ENCODE assay signal across 10 mouse cellular contexts in the genomic region with DNA sequence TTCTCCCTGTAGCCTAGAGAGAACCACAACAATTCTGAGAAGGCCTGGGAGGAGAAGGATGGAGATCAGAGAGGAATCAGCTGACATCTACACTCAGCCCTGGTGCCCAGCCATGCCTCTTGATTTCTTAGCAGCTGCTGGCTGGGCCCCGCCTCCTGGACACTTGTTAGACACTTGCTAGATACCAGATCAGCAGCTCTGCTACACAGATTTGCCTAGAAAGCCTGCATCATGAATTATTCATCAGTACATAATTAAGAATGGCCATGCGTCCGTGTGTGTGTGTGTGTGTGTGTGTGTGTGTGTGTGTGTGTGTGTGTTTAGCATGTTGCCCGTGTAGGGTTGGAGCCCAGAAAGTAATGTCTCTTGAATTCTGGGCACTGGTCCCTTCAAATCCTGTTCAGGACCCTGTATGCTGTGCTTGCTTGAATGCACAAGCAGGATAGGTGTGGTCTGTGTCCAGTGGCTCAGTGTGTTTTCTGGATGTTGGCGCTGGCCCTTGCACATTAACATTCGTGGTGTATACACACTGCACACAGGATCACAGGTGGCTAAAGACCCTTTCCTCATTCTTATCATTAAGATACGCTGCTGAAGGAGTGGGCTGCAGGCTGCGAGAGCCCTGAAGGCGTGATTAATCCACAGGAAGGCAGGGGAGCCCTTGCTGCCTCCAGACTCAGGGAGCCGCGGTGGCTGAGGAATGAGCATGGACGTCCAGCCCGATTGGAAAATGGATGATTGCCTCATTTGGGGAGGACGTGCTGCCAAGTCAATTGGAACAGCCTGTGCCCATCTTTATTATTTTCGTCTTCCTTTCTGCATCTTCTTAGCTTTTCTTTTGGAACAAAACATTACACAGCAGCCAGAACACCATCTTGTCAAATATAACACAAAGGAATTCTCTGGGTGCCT.
DNase-seq lines count a peak whose midpoint lies in the region; ATAC-seq and TF ChIP-seq lines count a peak whose summit lies in the region.
"Had no signal": no experiment of that assay in that cellular context is flagged by ENCODE, and none has a peak within 500 bp of the region (broad histone marks: within the 10 kb centered on the region; RNA-seq: fewer than 3 reads in every experiment).

No protein-coding gene starts in this region.

- ATAC-seq in frontal cortex, adult (ENCODE audit: low TSS enrichment): peak; percentile 35
- no peak for ATAC-seq in erythroblast, adult 5-6 weeks (replicated peaks; ENCODE audit: low FRiP score, poor library complexity, severe bottlenecking)

- H3K27me3 ChIP-seq in testis, adult 2 months (ENCODE audit: control insufficient read depth, insufficient read depth, low read length): no peaks in the 10 kb centered on the region
- H3K27me3 ChIP-seq: liver, embryonic 15.5 days had no signal

- H3K36me3 ChIP-seq in testis, adult 2 months (ENCODE audit: control insufficient read depth, insufficient read depth, low read length): no peaks in the 10 kb centered on the region
- H3K36me3 ChIP-seq: liver, embryonic 15.5 days had no signal

- H3K27ac ChIP-seq in testis, adult 2 months (ENCODE audit: control insufficient read depth, insufficient read depth, low read depth, low read length): peak overlapping the region; percentile 55
- H3K27ac ChIP-seq: liver, embryonic 15.5 days had no signal

- no peak for TF ChIP-seq CTCF in testis, adult 2 months (IDR thresholded peaks at IDR 0.05; ENCODE audit: control insufficient read depth, insufficient read depth, insufficient replicate concordance, low read depth, low read length)

- no peak overlapping the region for H3K4me3 ChIP-seq in testis, adult 2 months (ENCODE audit: control insufficient read depth, low read depth, low read length)
- H3K4me3 ChIP-seq: liver, embryonic 15.5 days had no signal

- TF ChIP-seq POLR2A in testis, adult 2 months (IDR thresholded peaks at IDR 0.05; ENCODE audit: control insufficient read depth, low read depth, low read length): no peak

- H3K4me1 ChIP-seq in testis, adult 2 months (ENCODE audit: control insufficient read depth, insufficient read depth, low read length): peaks cover 3% of the 10 kb centered on the region
- H3K4me1 ChIP-seq: liver, embryonic 15.5 days had no signal

- DNase-seq in frontal cortex, postnatal 25 days (ENCODE audit: low spot score in 2 of 2): no peak
- no peak for DNase-seq in testis, postnatal 10 days (ENCODE audit: low spot score)
- DNase-seq in kidney, postnatal 36 days: peak; percentile 27 to 51
- DNase-seq in spleen, postnatal 4 days (ENCODE audit: low spot score in 2 of 2): no peak
- no peak for DNase-seq in thymus, postnatal 25 days
- DNase-seq: cerebellum, adult 11-12 months had no signal

Comparison
In these comparisons a context has a peak if more than half of its experiments do, and no peak if none do; other contexts are left out.
1. DNase-seq: peak in kidney, postnatal 36 days (2 of 2); none in frontal cortex, postnatal 25 days (0 of 2), testis, postnatal 10 days (single experiment), spleen, postnatal 4 days (0 of 2) and thymus, postnatal 25 days (single experiment).